Mouse (Mus musculus) cerebral cortex, adult 2 months (tissue): ENCODE measurements around the gene Nop53.

ENCODE experiments used
- WGBS: fragments of 180-500 bp; shearing (Covaris S2); methylation state at CpG from one replicate; pipeline ENCODE4 v1.1.7; 2018; 5-methylcytosine and 5-hydroxymethylcytosine counted together

Nop53 gene

DNA sequence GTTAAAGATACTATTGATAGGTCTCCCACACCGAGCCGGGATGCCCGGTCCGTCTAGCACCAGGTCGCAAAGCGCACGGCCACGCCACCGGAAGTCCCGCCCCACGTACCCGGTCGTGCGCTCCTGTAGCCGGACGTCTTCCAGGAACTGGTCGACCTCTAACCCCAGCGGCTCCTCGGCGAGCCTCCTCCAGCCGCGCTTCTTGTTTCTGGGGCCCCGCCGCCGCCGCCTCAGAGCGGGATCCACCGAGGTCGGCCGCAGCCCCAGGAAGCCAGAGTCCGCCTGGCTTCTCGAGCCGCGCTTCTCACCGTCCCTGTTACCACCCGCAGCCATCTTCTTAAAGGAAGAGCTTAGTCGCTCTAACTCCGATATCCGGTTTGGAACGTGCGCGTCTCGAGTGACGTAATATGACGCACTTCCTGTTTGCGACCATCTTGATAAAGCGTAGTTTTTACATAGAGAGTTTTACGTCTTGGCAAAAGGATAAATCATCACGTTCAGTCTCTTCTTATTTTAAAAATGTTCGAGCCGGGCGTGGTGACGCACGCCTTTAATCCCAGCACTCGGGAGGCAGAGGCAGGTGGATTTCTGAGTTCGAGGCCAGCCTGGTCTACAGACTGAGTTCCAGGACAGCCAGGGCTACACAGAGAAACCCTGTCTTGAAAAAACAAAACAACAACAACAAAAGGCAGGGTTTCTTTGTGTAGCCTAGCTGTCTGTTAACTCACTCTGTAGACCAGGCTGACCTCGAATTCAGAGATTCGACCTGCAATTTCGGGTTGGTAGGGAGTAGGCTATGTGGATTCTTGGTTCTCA is at the start of gene Nop53:
Gene Nop53, minus strand, starts transcription at position 354 of the 816 bp plus-strand sequence.
- WGBS = 1% methylated on average over 59 of the region's 59 CpGs

DNA sequence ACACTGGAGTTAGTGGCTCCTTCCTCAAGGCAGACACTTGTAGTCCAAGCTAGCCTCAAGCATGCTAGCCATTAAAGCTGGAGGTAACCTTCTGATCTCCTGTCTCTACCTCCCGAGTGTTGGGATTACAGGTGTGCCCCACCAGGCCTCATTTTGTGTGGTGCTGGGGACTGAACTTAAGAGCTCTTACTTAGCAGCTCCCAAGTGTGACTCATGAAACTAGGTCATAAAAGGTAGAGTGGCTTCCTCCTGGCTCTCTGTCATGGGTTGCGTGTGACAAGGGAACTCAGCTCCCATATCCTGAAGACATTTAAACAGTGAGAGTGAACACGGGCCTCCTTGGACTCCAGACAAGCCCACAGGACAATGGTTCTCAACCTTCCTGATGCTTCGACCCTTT is 47.9 kb upstream of the Nop53 start:
- 91% methylated on average over 4 of the region's 4 CpGs for WGBS

DNA sequence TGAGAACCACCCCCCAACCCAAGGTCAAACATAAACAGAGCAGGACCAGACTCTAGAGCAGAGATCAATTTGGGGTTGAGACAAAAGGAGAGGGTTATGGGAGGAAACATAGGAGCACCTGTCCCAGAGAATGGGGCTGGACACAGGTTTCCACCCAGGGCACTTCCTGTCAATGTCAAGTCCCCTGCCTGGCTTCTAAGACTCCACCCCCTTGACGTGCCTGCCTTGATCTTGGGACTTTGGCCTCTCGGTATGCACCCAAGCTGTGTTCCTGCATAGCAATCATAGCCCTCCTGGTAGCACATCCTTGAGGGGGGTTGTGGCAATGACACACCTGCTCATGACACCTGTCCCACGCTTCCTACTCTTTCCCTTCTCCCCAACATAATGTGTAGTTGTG is 47.3 kb upstream of the Nop53 start:
- 79% methylated on average over 3 of the region's 3 CpGs for WGBS

DNA sequence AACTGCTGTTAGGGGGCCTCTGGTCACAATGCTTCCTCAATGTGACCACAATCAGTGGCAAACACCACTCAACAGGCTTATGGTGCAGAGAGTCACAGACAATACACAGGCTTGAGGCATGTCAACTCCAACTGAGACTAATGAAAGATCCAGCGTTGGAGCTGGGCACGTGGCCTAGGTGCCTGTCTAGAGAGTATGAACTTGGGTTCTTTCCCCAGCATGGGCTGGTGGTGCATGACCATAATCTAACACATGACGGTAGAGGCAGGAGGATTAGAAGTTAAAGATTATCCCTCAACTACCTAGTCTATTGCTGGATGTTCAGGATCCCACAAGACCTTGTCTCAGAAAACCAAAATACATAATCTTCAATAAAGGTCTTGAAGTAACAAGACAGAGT is 45.9 kb upstream of the Nop53 start:
- 84% methylated on average over 3 of the region's 3 CpGs for WGBS

DNA sequence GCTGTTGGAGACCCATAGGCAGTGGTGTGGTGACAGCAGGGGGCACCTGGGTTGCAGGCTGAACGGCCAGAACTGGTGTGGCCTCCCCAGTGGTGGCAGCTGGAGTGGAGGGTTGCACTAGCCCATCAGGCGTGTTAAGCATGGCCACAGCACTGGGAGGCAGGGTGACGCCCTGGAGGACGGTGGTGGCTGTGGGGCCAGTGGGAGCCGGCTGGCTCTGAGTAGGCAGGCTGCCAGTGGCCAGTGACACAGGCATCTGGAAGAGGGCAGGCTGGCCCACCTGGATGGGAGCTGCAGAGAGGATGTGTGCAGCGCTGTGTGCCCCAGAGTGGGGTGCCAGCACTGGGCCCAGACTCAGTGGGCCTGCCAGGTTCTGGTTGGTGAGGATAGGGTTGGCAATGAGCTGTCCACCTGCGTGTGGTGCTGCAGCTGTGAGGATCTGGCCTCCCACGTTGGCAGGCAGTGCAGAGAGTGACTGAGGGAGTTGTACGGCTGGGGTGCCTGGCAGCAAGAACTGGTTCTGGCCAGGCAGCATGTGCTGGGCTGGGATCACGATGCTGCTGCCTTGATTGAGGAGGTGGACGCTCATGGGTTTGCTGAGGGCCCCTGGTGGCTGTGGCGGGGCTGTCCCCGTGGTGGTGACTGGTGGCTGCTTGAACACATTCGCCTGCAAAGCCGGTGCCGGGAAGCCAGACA is 41.9 kb upstream of the Nop53 start:
- 69% methylated on average over 16 of the region's 16 CpGs for WGBS

DNA sequence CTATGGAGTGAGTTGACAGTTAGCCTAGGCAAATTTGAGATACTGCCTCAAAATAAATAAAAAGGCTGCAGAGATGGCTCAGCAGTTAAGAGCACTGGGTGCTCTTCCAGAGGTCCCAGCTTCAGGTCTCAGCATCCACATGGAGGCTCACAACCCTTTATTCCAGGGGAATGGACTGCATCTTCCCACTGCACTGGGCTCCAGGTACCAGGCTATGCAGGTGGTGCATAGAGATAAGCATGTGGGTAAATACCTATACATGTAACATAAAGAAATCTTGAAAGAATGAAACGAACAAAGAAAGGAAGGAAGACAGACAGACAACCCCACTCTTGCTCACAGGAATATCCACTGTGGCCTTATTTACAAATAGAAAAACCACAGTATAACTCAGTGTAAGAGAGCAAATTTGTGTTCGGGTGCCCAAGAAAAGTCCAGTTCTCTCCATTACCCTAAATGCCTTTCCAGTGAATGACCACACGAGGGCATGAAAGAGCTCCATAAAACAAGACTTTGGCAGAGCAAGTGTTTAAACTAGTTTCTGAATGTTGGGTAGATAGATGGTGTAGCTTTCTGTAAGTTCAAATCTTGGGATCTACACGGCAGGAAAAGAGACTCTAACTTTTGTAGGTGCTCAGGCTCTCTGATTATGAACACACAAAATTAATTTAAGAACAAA is 37.0 kb upstream of the Nop53 start:
- WGBS = 19% methylated on average over 4 of the region's 4 CpGs

DNA sequence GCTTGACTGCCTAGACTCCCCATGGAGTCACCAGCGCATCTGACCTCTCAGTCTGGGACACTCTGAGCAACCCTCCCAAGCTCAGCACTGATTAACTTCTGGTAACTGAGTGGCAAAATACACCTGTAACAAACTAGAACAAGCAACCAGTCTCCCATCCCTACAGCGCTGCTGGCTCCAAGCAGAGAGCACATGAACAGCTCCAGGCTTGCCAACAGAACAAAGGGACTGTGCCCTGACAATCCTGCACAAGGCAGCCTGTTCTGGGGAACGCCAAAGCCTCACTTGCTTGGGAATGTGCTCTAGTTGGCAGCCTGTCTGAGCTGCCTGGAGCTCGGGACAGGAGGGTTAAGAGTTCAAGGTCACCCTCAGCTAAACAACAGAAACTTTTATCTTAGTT is 35.7 kb upstream of the Nop53 start:
- 60% methylated on average over 4 of the region's 4 CpGs for WGBS

DNA sequence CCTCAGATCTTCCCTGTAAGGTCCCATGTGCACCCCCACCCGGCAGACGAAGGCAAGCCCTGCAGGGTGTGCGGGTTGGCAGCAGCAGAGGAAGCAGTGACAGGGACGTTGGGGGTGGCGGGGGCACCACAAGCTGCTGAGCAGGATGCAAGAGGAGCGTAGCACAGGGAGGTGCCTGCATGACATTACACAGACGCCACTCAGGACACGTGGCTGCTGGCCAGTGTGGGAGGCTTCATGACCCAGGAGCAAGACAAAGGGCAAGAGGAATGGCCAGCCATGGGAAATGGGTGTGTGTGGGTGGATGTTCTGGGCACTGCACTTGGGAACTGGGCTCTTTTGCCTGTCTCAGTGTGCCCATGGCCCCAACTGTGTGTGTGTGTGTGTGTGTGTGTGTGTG is 34.4 kb upstream of the Nop53 start:
- WGBS = 29% methylated on average over 8 of the region's 8 CpGs

DNA sequence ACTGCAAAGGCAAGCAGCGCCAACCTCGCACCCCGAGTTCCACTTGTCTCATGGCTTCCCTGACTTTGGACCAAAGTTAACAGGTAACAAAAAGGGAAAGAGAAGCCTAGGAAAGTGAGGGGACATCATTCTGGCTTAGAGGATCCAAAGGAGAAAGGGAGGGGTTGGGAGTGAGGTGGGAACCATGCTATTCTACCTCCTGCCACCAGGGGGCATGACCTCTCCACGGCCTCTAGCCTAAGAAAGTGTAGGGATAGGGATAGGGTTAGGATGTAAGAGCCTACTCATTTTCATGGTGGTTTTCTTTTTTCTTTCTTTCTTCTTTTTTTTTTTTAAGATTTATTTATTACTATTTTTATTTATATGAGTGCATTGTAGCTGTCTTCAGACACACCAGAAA is 30.0 kb upstream of the Nop53 start:
- 82% methylated on average over 4 of the region's 4 CpGs for WGBS

DNA sequence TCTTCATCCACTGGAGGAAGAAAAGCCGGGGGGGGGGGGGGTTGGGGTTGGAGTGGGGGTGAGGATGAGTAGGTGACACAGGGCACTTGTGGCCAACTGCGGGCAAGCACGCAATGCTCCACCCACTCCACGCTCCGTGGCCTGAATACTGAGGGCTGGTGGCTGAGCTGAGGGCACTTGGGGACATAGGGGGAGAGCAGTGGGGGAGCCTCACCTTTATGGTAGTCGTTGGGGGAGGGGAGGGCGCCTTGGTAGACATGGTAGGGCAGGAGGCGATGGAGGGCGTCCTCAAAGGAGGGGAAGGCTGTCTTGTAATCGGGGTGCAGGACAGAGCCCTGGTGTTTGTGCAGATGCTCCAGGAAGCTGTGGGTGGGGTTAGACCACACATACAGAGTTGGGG is 29.6 kb upstream of the Nop53 start:
- WGBS = 92% methylated on average over 10 of the region's 10 CpGs

DNA sequence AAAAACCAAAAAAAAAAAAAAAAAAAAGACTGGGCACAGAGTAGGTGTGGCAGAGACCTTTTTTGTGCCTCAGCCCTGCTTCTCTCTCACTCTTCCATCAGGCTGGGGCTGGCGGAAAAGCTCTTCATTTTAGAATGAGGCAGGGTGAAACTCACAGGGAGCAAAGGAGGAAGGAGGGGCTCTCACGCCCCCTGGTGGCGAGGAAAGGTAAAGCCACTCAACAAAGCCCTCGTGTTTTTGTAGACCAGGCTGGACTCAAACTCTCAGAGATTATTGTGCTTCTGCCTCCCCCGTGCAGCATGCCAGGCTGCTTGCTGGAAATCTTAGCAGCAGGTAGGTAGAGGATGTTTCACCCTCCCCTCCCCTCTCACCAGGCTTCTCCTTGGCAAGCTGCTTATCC is 28.8 kb upstream of the Nop53 start:
- 33% methylated on average over 5 of the region's 5 CpGs for WGBS

DNA sequence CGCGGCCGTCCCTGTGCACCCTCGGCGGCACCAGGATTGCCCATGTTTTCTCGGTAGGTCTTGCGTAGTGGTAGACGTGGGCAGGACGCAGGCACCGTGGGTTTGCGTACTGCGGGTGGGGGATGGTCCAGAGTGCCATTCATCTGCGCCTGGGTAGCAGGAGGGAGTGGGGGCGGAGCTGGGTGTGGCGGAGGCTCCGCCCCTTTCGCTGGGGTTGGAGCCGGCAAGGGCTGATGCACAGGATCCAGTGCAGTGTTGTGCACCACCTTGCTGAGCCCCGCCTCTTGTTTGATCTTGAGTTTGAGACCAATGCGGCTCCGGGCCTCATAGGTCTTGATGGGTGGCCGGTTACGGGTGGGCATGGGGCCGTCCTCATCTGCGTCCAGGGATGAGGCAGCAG is 26.4 kb upstream of the Nop53 start:
- 70% methylated on average over 25 of the region's 25 CpGs for WGBS

DNA sequence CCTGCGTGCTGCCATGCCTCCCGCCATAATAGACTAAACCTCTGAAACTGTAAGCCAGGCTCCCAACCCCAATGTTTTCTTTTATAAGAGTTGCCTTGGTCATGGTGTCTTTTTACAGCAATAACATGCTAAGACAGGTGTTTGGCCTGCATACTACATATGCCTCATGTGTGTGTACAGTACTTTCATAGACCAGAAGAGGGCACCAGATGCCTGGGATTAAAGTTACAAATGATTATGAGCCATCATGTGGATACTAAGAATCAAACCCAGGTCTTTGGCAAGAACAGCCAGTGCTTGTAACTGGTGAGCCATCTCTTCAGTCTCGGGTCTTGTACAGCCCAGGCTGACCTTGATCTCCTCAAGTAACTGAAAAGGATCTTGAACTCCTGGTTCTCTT is 23.8 kb upstream of the Nop53 start:
- 80% methylated on average over 3 of the region's 3 CpGs for WGBS

DNA sequence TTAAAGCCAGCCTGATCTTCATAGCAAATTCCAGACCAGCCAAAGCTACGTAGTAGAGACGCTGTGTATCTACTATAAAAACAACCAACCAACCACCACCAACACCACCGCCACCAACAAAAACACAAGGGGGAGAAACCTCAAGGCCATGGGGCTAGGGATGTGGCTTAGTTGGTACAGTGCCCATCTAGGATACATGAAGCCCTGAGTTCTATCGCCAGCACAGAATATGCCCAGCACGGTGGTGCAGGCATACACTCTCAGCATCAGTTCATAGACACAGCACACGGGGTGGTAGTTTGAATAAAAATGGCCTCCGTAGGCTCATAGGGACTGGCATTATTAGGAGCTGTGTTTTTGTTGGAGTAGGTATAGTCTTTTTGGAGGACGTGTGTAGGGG is 22.4 kb upstream of the Nop53 start:
- WGBS = 88% methylated on average over 8 of the region's 8 CpGs

DNA sequence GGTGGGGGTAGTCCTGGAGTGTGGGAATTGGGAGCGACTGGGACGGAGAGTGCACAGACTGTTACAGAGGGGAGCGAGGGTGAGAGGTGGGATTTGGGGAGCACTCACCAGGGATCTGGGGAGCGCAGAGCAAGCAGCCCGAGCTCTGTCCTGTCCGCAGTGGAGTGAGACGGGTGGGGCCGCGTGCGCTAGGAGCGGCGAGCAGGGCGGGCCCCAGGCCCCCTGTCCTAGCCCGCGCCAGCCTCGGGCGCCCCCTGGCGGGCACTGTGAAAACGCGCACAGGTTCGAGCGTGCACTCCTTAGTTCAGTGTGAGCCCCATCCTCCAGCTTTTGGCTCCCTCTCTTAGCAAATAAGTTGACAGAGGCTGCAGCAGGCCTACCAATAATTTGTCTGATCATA is 21.4 kb upstream of the Nop53 start, which contains the start of gene Ehd2:
Gene Ehd2, minus strand, starts transcription at position 256 of the 400 bp plus-strand sequence.
- 3% methylated on average over 22 of the region's 22 CpGs for WGBS

DNA sequence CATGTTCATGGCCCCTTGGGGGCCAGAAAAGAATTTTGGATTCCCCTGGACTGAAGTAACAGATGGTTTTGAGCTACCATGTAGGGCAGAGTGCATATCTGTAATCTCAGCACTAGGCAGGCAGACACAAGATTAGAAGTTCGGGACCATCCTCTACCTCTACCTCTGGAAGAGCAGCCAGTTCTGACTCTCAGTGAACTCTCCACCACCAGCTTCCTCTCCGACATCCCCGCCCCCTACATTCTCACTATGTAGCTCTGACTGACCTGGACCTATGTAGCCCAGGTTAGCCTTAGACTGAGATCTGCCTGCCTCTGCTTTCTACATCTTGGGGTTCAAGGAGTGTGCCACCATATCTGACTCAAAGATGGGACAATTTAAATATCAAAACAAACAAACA is 20.6 kb upstream of the Nop53 start:
- WGBS = 74% methylated on average over 3 of the region's 3 CpGs

DNA sequence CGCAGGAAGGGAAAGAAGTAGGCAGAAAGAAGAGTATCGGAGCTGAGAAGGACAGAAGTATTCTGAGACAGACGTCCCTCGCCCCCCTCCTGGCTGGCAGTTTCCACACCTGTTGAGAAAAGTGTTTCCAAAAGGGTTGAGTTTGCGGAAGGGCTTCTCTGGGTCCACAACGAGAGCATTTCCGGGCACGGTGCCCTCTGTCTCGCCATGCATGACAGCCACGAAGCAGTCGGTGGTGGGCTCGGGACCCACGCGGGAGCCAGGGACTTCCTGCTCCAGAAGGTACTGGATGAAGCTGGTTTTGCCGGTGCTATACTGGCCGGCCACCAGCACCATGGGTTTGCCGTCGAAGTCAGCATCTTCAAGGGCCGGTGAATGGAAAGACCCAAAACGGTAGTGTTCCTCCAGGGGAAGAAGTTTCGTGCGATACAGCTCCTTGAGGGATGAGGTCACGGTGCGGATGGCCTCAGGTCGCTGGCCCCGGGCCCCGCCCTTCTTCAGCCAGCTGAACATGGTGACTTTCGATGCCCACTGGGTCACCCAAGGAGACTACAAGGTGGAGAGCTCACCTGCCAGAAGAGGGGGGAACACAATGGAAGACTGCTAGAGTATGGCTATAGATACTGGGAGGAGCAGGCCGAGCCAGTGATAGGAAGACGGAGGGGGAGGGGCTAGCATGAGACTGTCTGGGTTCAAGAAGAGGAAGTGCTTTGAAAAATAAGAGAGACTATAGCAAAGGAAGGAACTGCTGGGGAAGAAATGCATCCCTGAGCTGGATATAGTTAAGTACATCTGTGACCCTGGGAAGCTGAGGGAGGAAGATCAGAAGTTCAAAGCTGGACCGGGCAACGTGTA is 18.2 kb upstream of the Nop53 start:
- 75% methylated on average over 32 of the region's 32 CpGs for WGBS

DNA sequence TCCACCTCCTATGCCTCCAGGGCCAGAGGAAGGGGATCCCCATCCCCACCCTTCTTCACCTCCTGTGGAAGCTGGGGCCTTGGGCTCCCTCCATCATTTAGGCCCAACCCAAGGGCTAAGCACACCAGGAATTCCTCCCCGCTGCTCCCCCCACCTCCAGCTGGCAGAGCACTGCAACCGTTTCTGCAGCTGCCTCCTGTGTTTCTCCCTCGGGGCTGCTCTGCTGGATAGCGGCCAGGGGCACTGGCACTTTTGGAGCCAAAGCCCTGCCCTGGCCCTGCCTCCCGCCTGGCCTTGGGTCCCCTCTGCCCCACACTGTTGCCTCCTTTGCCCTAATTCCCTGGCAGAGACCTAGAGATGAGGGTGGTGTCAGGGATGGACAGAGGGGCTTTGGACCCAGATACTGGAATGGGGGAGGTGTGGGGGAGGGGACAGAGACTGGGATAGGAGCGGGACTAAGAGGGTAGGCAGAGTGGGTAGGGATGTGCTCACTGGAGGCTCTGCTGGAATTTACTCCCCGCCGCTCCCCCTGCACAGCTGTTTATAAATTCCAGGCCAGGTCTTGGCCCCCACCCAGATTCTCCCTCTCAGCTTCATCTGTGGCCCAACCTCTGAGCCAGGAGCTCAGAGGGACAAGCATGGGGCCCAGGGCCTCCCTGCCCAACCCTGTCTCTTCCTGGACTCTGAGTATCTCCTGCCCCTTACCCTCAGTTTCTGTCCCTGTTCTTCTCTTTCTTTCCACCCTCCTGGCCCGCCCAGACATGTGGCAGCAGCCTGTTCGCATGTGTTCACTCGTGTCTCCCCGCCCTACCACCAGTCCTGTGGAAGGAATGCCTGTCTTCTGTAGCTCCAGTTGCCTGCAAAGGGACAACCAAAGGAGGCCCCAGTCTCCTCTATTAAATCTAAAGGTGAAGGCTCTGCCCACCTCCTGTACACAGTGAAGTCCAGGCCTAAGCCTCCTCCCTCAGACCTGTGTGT is 16.7 kb upstream of the Nop53 start:
- WGBS = 52% methylated on average over 12 of the region's 12 CpGs

DNA sequence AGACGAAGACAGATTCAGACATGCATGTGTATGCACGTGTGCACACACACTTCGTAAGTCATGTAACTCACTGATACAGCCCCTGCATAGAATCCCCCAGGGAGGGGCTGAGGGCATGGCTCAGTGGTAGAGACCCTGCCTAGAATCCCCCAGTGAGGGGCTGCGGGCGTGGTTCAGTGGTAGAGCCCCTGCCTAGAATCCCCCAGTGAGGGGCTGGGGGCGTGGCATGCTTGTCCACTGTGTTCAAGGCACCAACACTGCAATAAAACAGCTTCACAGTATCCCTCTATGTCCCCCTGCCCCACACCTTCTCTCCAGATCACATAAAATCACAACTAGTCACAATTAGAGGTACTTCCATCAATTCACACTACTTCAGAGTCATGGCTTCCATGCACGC is 15.9 kb upstream of the Nop53 start:
- 88% methylated on average over 7 of the region's 7 CpGs for WGBS

DNA sequence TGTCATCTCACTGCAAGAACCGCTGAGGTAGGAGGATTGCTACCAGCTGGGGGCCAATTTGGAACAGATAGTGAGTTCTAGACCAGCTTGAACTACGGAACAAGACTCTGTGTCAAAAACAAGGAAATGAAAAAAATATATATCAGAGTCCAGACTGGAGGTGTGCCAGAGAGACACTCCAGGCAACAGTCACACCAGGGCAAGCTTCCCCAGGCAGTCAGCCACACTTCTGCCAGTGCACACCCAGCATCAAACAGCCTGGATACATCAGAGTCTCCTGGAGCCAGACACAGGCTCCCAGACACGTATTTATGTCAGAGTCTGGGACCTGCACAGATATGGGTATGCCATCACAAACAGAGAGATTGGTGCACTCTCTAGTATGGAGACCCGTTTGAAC is 15.4 kb upstream of the Nop53 start:
- WGBS = 63% methylated on average over 4 of the region's 4 CpGs

DNA sequence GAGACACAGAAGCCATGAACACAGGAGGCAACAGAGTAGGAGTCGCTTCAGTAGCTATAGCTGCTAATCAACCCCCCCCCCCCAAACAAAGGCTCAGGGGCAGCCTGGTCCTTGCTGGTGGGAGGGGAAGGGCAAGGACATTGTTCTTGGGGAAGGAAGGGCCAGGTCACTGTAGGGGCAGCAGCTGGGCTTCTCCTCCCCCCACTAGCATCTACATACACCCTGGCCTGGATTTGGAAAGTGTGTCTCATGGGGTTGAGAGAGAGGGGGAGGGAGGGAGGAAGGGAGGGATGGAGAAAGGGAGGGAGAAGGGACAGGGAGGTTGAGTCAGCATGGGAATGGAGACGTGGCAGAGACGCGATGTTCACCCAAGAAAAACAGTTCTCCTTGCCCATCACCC is 14.8 kb upstream of the Nop53 start:
- whole genome bisulfite sequencing = 47% methylated on average over 4 of the region's 4 CpGs
